Mouse (Mus musculus): ENCODE data around the gene Aqp2.

DNA sequence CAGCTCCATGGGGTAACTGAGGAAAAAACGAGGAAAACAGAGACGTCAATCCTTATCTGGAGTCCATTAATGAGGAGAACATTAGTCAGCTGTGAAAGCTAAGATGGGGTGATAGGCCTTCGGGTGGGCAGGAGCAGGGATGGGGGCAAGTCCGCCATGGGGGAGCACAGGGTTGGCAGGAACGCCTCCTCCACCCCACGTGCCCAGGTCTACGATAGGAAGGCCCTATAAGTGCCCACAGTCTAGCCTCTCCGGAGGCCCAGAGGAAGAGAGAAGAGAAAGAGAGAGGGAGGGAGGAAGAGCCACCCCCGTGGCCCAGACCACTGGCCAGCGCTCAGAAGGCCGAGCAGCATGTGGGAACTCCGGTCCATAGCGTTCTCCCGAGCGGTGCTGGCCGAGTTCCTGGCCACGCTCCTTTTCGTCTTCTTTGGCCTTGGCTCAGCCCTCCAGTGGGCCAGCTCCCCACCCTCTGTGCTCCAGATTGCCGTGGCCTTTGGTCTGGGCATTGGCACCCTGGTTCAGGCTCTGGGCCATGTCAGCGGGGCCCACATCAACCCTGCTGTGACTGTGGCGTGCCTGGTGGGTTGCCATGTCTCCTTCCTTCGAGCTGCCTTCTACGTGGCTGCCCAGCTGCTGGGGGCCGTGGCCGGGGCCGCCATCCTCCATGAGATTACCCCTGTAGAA lies at the start of gene Aqp2:
- TF ChIP-seq CTCF (IDR thresholded peaks at IDR 0.05; ENCODE audit: borderline replicate concordance, control insufficient read depth, extremely low read depth, insufficient read depth, low read length, poor library complexity) (no peak), POLR2A (IDR thresholded peaks at IDR 0.05; ENCODE audit: control insufficient read depth, extremely low read depth, insufficient read depth, low read length, poor library complexity) (no peak)
